Mouse (Mus musculus): ENCODE results near the gene Grin3a.
"Not testable (repeated sequence)": the region's sequence is repeated elsewhere in the genome, so short reads cannot be mapped to it uniquely, and the experiment has no call there.

Grin3a gene

GRCm38 (mm10) chr4:49680171-49680875, 165.2 kb downstream of the Grin3a start:
- no peak for DNase-seq (ENCODE audit: low spot score)

- no peak for DNase-seq (ENCODE audit: low spot score)
Measured at GRCm38 (mm10) chr4:49676790-49677189, 168.8 kb downstream of the Grin3a start.

DNA sequence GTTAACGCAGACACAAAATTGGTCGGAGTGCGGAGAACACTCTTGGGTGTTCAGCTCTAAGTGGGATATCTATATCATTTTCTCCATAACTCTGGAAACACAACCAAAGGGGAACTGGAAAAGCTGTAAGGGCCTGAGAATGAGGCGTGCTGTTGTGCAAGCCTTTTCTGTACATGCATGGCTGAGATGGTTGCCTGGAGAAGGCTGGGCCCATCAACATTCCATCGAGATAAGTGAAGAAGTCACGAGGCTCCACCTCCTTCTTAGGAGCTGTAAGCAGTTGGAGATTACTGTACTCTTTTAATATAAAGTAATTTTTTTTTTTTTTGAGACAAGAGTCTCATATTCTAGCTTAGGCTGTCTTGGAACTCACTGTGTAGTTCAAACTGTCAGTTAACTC, 169.5 kb downstream of the Grin3a start:
- DNase-seq (ENCODE audit: low spot score), result no peak

DNA sequence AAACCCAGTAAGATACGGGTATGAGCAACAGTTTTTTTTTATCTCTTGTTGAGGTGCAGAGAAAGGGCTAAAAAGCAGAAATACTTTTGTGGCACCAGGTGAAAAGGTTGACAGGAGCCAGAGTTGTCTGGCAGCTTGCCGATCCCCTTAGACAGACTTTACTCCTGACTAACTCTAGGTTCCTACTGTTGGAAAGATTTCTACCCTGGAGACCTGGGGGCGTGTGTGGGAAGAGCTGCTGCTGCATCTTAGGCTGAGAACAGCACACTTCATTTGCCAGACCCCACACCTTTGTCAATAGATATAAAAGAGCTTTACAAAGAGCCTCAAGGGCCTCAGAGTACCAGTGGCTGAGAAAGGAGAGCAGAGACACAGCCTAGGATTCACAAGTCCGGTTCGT, 180.7 kb downstream of the Grin3a start:
- DNase-seq (ENCODE audit: low spot score), result no peak

DNA sequence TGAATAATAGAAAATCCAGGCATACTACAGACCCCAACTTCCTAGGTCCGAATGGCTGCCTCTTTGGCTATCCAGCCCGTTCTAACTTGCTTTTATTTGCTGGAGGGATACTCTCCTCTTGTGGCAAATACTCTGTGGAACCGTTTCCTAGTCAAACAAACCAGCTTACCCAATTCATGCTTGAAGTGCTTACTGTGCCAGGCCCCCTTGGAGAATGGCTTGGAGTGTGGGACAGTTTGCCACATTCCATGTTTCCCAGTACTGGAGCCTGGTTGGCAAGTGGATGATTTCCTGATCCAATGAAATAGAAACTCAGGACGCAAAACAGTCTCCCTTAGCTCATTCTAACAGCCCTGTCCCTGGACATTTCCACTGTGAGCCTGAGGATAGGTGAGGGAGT, 183.3 kb downstream of the Grin3a start:
- no peak for DNase-seq (ENCODE audit: low spot score)

GRCm38 (mm10) chr4:49661664-49662063, 183.9 kb downstream of the Grin3a start:
- DNase-seq (ENCODE audit: low spot score), result no peak

- DNase-seq (ENCODE audit: low spot score), result no peak
Measured at GRCm38 (mm10) chr4:49659421-49659820, 186.1 kb downstream of the Grin3a start.

- DNase-seq (ENCODE audit: low spot score), result no peak
Measured at GRCm38 (mm10) chr4:49639913-49640312, 205.6 kb downstream of the Grin3a start.

DNA sequence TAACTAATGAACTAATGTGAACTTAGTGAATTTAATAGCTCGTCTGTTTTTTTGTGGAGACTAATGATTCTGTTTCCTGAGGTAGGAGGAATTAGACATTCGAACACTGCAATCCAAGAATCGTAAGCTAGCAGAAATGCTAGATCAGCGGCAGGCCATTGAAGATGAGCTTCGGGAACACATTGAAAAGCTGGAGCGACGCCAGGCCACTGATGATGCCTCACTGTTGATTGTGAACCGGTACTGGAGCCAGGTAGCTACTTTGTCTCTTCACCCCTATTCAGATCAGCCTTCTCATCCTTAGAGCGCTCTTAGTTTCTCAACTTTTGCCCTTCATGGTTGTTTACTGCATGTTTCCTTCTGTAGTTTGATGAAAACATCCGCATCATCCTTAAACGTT, 207.7 kb downstream of the Grin3a start:
- no peak for DNase-seq (ENCODE audit: low spot score)

DNA sequence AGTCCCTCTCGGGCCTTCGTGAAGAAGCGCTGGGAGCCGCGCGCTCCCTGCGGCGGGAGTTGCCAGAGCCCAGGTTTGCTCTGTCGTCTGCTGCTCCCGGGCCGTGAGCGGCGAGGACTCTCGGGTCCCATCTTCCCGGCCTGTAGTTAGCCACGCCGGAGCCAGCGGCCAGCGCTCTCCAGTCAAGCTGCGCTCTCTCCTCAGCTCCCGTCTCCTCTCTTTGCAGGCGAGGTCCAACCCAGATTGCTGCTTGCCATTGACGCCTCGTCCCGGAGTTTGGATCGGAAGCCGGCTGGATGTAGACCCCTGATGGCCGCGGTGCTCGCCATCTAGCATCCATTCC, 213.4 kb downstream of the Grin3a start:
- DNase-seq (ENCODE audit: low spot score), result no peak

DNA sequence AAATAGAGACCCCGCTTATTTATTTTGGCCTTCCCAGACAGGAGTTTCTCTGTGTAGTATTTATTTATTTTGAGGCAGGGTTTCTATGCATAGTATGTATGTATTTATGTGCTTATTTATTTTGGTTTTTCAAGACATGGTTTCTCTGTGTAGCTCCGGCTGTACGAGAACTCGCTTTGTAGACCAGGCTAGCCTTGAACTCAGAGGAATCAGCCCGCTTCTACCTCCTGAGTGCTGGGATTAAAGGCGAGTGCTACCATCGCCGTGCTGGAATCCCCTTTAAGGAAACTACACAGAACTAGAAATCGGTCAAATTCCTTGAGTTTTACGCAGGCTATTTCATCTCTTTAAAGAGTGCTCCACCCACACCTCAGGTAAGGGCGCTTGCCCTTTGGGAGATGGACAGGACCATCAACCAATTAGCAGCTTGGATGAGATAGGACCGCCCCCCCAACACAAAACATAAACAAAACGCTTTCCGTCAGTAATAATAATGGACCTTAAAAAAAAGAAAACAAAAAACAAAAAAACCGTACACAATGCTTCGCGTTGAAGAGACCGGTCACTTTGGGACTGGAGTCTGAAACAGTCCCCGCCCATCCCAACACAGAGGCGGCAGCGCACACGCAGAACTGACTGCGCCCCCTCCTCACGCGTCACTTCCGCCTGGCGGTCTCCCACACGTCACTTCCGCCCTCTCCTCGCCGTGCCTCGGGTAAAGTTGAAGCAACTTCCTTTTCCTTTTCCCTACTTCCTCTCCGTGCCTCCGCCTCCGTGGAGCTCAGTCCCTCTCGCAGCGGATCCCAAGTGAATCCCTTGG, 214.0 kb downstream of the Grin3a start, which contains the start of gene Rnf20:
Gene Rnf20 (plus strand): TSS at position 688 of the 820 bp plus-strand sequence.
- DNase-seq (ENCODE audit: low spot score), result peak; percentile 88

GRCm38 (mm10) chr4:49628941-49629340, 216.6 kb downstream of the Grin3a start:
- no peak for DNase-seq (ENCODE audit: low spot score)

- peak; percentile 31 for DNase-seq (ENCODE audit: low spot score)
Measured at GRCm38 (mm10) chr4:49626973-49627372, 218.6 kb downstream of the Grin3a start.

DNA sequence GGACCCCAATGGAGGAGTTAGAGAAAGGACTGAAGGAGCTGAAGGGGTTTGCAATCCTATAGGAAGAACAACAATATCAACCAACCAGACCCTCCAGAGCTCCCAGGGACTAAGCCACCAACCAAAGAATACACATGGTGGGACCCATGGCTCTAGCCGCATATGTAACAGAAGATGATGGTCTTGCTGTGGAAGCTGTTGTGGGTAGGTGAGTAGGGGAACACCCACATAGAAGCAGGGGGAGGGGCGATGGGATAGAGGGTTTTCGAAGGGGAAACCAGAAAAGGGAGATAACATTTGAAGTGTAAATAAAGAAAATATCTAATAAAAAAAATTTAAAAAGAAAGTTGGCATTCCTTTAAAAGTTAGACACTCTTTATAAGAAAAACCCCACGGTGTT, 220.6 kb downstream of the Grin3a start:
- DNase-seq (ENCODE audit: low spot score), result not testable (repeated sequence)

DNA sequence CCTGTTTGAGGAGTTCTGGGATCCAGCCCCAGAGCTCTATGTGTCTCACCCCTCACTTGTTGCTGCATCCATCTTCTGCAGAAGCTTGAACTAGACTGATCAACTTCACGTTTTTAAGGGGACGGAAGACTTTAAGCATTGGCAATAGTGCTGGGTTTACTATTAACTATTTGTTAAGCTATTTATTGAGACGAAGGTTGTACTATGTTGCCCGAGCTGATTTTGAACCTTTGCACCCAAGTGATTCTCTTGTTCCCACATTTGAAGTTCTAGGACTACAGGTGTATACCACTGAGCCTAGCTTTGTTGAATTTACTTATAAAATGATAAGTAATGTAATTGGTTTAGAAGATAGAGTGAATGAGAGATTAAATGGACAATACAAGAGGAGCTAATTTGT, 221.6 kb downstream of the Grin3a start:
- DNase-seq (ENCODE audit: low spot score), result no peak

GRCm38 (mm10) chr4:49622272-49622671, 223.3 kb downstream of the Grin3a start:
- no peak for DNase-seq (ENCODE audit: low spot score)

DNA sequence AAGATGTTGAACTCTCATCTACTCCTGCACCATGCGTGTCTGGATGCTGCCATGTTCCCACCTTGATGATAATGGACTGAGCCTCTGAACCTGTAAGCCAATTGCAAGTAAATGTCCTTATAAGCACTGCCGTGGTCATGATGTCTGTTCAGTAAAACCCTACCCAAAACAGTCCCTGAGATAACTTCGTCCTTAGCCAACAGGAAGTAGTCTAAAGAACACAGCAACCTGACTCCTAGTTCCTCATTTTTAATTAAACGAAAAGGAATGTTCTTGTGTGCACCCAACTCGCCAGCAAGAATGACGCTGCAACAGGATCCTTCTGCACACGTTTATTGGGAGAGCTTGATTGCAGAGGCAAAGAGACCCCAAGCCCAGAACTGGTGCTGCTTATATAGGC, 225.7 kb downstream of the Grin3a start:
- not testable (repeated sequence) for DNase-seq (ENCODE audit: low spot score)

GRCm38 (mm10) chr4:49616924-49617323, 228.6 kb downstream of the Grin3a start:
- no peak for DNase-seq (ENCODE audit: low spot score)
